Mouse (Mus musculus): ENCODE measurements around the gene Mcee.

Mcee gene

DNA sequence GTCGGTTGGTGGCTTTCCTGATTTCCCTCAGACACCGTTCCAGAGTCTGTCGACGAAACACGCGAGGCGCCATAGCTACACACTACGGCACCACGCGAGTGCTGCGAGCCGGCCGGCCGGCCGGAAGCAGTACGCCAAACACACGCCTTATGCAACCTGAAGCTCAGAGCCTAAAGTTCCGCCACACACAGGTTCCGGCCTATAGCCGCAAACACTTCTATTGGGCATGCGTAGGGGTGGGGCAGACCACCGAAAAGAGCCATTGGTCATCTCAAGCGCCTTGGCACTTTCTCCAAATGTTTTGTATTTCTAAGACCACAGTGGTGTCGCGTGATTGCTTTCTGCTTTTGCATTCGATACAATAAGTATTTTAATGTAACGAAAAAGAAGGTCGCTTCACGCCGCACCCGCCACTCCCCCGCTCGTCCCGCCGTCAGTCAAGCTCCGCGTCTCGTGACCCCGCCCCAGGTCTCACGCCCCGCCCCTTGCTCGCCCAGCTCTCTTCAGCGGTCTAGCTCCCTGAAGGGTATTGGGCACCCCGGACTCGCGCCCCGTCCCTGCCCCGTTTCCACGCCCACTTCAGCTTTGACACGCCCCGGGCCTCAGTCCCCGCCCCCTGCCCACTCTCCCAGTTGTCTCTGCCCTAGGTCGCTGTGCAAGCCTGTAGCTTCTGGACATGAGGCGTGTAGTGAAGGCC, at the start of gene Mcee, which contains the start of gene Mphosph10:
TSS of gene Mcee (plus strand) at position 486 of the 697 bp plus-strand sequence.
TSS of gene Mphosph10 (minus strand) at position 147 of the 697 bp plus-strand sequence.
- DNase-seq: peak; percentile 99

DNA sequence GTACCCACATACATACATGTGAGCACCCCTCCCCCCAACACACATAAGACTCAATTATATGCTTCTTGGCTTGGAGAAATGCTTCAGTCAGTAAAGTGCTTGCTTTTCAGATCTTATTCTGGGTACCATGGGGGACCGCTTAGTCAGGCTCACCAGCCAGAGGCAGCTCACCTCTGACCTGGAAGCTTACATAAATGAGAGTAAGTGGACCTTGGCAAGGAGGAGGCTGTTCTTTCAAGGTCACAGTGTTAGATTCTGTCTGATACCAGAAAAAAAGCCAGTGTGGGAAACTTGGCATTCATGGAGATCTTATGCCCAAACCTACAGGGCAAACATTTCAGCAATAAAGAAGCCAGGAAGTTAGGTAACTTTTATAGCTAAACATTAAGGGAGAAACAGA, 44.6 kb upstream of the Mcee start:
- DNase-seq: peak; percentile 18 to 64

GRCm38 (mm10) chr7:64349147-64349861, 43.1 kb upstream of the Mcee start:
- peak in 1 of 2 experiments; percentile 35 for DNase-seq

DNA sequence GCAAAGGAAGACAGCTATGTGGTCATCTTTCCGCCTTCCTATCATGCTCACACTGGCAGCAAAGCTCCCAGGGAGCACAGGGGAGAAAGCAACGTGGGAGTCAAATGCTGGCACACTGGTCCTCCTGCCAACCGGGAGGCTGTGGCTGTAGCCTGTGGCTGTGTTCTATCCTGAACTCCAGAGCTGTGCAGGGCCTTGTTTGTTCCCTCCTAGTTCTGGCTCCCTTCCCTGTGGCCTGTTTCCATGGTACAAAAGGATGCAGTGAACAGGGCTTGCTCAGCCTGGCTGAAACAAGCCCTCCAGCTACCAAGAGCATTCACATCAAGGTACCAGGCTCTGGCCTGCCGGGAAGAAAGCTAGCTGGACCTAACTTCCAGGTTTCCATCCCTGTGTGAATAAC, 41.3 kb upstream of the Mcee start:
- peak; percentile 43 to 73 for DNase-seq

- DNase-seq: no peak
Measured at GRCm38 (mm10) chr7:64354206-64354605, 38.2 kb upstream of the Mcee start.

DNA sequence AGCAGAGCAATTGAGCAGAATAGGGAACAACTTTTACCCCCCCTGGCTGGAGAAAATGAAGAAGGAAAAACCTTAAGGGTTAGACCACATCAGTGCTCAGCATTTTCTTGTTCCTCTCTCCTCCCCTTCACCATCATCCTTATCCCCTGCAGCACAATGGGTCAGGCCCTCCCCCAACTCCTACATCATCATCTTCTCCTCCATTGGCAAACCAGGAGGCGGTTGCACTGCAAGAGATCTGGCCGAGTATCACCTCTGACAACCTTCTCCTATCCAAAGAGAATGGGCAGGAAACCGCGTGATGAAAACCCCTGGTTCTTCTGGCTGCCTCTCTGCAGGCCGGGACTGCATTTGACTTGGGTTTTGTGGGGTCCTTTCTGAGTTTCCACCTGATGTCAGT, 35.7 kb upstream of the Mcee start:
- DNase-seq: no peak

DNA sequence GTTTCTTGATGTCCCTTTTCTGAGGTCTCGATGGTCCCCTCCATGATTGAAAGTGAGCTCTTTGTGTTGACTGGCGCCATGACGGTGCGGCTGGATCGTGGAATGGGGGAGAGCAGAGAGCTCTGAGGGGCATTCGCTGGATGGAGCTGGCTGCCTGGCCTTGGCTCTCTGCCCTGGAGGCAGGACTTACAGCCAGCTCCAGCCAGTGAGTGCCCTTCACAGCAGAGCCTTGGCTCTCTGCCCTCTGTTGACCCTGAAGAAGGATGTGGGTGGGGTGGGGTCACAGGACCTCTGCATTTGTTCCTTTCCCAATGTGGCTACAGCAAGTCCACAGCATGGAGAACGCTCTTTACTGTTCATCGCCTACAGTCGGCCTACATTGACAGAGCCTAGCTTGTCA, 35.0 kb upstream of the Mcee start:
- DNase-seq: peak; percentile 61 to 80

DNA sequence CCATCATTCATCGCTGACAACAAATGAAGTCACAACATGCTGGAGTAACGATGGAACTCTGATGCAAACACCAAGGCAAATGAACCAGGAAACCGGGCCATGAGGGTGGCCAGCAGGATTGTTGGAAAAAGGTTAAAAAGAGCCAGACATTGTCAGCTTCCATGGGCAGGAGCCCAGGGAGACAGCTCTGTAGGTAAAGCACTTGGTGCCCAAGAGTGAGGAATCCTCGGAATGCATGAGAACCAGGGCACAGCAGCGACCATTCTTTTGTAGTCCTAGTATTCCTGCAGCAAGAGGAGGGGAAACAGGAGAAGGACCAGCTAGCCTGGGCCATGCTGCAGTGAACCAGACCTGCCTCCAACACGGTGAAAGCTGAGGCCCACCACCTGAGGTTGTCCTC, 33.7 kb upstream of the Mcee start:
- DNase-seq: no peak

- no peak for DNase-seq
Measured at GRCm38 (mm10) chr7:64359943-64360585, 32.3 kb upstream of the Mcee start.

- DNase-seq: no peak
Measured at GRCm38 (mm10) chr7:64360586-64360945, 31.8 kb upstream of the Mcee start.

GRCm38 (mm10) chr7:64365863-64366262, 26.5 kb upstream of the Mcee start:
- DNase-seq: no peak

GRCm38 (mm10) chr7:64369841-64370240, 22.6 kb upstream of the Mcee start:
- no peak for DNase-seq

- DNase-seq: no peak
Measured at GRCm38 (mm10) chr7:64371940-64372878, 20.2 kb upstream of the Mcee start.

- no peak for DNase-seq
Measured at GRCm38 (mm10) chr7:64373147-64373829, 19.1 kb upstream of the Mcee start.

- DNase-seq: peak; percentile 83 to 91
Measured at GRCm38 (mm10) chr7:64373830-64374562, 18.4 kb upstream of the Mcee start, which contains the start of gene Fan1. Gene Fan1 (minus strand): TSS chr7:64374095.

DNA sequence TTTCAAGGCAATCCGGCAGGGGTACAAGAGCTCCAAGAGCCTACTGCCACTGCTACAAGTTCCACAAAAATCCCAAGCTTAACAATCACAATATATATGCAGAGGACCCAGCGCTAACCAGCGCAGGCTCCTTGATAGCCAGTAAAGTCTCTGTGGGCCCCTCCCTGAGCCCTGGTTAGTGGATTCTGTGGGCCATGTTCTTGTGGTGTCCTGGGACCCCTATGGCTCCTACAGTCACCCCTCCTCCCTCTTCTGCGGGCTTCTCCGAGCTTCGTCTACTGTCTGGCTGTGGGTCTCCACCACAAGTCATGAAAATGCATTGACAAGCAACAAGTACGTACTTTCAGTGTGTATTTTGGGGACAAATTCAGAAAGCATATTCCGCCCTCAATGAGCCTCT, 928 bp upstream of the Mcee start:
- no peak for DNase-seq

- DNase-seq: no peak
Measured at GRCm38 (mm10) chr7:64392819-64393151, 378 bp downstream of the Mcee start.

DNA sequence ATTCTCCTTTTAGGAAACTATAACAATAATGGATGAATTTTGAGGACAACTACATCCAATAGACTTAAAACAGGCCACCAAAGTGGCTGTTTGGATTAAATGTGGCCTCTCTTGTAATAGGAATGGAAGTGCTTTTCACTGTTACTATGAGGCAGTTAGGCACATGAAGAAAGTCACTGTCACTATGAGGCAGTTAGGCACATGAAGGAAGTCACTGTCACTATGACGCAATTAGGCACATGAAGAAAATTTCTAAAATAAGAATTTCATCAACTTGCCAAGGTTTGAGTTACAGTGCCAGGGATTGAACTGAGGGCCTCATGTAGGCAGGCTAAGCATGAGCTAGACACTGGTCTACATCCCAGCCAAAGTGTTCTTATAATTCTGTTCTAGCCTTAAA, 8.3 kb downstream of the Mcee start:
- DNase-seq: no peak

- no peak for DNase-seq
Measured at GRCm38 (mm10) chr7:64402452-64402851, 10.0 kb downstream of the Mcee start.

GRCm38 (mm10) chr7:64403989-64404388, 11.6 kb downstream of the Mcee start:
- DNase-seq: no peak

GRCm38 (mm10) chr7:64424861-64425260, 32.5 kb downstream of the Mcee start:
- DNase-seq: peak; percentile 5 to 28

Measured in kidney, postnatal 25 days (tissue).